Mouse (Mus musculus): ENCODE data around the gene Grb10.

GRCm38 (mm10) chr11:12034371-12034770 is 4.1 kb downstream of the Grb10 start:
- no peak for TF ChIP-seq CTCF (IDR thresholded peaks at IDR 0.05; ENCODE audit: control insufficient read depth, insufficient read depth, insufficient read length)
- no peak for TF ChIP-seq CEBPB (IDR thresholded peaks at IDR 0.05; ENCODE audit: low read depth)
- TF ChIP-seq USF1 (IDR thresholded peaks at IDR 0.05; ENCODE audit: low read depth) = no peak

All from C2C12 (cell line).